Mouse (Mus musculus) kidney, postnatal 36 days (tissue): ENCODE data around the gene Hoxc11.

ENCODE experiments used
- DNase-seq, 2 experiments: peaks; one replicate each; pipeline ENCODE4 v3.0.0; 2021 to 2022; ENCODE audit warnings: mixed read lengths in 2 of 2

Hoxc11 gene

DNA sequence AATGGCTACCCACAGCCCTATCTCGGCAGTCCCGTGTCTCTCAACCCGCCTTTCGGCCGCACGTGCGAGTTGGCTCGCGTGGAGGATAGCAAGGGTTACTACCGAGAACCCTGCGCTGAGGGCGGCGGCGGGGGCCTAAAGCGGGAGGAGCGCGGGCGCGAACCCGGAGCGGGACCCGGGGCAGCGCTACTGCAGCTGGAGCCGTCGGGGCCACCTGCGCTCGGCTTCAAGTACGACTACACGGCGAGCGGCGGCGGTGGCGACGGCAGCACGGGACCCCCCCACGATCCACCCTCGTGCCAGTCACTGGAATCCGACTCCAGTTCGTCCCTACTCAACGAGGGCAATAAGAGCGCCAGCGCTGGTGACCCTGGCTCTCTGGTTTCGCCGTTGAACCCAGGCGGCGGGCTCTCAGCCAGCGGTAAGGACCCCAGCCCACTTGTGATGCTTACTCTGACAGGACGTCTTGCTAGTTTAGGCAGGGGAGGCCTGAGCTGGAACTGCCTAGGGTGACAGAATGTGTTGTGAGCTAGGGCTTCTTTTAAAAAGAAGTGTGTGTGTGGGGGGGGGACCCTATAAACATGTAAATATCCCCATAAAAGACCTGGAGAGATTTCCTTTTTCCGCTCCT is 17.1 kb upstream of the Hoxc11 start:
- DNase-seq = no peak

DNA sequence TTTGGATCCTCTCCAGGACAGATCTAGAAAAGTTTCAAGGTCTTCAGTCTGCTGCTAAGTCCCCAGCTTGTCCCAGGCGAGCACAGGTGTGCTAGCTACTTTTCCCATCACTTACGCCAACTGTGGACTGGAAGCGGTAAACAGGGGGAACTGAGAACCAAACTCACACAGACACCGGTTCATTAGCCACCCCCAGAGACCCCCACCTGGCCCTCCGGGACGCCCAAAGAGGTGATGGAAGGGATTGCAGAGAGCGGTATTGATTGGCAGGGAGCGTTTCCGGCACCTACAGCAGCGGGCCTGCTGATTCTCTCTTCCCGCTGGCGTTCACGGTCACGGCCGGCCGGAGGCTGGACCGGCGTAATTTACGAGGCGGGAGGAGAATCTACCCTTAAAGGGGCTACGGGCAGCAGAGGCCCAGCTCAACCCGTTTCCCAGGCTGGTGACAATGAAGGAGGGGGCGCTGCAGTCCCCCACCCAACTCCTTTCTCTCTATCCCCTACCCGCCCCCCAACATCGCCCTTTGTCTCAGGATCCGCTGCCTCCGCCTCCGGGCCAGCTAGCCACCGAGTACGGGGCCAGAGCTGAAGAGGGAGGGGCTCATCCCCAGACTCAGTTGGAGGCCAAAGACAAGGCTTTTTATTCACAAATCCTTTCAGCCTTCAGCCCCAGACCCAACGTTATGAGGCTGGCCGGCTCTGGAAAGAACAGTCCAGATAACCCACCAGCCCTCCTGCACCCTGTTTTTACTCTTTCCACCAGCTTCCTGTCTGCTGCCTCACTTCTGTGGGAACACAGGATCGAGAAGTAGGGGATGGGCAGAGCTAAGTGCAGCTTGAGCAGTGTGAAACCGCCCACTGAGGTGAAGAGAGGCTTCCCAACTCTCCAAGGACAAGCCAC is 14.7 kb upstream of the Hoxc11 start:
- no peak for DNase-seq

DNA sequence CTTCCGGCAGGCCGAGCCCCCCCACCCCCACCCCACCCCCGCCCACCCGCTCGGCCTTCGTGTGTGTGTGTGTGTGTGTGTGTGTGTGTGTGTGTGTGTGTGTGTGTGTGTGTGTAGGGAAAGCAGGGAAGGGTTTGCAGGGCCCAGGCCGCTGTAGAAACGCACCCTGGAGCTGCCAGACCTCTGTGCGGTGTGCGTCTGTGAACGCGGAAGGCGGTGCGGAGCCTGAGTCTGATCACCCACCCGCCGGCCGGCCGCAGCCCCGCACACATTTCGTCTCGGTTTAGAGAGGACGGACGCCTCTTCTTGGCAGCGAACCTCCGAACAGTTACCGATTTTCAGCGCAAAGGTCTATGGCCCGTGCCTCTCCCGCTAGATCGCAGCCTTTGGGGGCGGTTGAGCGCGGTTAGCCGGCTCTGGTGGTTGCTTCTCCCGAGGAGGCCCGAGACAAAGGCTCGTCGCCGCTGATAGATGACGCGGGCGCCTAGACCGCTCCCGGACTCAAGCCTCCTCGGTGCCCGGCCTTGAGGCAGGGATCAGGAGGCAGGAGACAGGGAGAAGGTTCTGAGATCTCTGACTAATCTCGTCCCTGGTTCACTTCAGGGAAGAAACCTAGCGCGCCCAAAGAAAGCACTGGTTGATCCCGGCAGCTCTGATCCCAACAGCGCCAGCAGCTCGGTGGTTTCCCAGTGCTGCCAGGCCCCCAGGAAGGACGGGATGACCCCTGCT is 11.3 kb upstream of the Hoxc11 start:
- DNase-seq = peak in 1 of 2 experiments; percentile 57

DNA sequence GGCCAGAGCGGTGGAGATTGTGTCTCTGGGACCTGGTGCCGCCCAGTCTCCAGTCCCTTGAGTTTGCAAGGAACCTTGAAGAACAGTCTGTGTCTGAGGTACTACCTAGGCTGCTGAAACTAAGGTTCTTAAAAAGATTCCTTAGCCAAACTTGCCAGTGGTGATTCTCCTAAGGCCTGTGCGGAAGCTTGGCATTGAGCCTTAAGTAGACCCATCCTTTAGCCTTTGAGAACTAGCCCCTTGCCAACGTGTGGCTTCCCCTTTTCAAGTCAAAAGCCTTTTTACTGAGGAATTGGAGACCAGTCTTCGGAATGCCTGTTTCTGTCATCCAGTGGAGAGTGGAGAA is 10.8 kb upstream of the Hoxc11 start:
- DNase-seq = no peak

GRCm38 (mm10) chr15:102945185-102946077 is 8.8 kb upstream of the Hoxc11 start:
- DNase-seq = no peak

GRCm38 (mm10) chr15:102947276-102947675 is 7.0 kb upstream of the Hoxc11 start:
- no peak for DNase-seq

DNA sequence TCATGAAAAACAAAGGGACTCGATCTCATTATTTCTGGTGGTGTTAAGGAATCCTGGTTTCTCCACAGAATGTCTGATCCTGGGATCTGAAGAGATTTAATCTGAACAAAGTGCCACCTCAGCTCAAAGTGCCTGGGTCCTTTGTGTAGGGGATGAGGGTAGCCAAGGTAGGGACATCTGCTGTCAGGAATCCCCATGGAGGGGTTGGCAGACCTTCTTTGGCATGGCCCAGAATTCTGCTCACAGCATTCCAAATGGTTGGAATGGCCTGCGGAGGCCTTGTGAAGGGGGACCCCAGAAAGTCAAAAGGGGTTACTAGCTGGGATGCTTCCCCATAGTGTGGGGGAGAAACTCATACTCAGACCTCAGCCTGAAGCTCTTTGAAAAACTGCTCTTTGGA is 5.4 kb upstream of the Hoxc11 start:
- no peak for DNase-seq

DNA sequence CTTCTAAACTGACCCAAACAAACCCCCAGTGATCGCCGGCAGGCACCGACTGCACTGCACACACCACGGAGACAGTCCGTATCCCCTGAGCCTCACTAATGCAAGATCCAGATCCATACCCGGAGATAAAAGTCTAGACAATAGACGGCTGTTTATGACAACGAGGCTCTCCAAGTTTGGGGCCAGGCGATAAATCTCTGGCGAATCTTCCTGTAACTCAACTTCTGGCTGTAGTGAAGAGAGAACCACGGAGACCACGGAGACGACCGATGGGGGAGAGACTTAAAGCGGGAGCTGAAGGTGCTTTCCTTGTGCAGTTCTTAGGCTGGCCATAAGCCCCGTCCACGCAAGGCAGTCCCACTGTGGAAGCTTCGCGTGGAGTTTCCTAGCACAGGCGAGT is 4.5 kb upstream of the Hoxc11 start:
- no peak for DNase-seq

- no peak for DNase-seq
Observed at GRCm38 (mm10) chr15:102950877-102951276, 3.4 kb upstream of the Hoxc11 start.

- DNase-seq = no peak
Observed at GRCm38 (mm10) chr15:102953561-102953960, 666 bp upstream of the Hoxc11 start.

DNA sequence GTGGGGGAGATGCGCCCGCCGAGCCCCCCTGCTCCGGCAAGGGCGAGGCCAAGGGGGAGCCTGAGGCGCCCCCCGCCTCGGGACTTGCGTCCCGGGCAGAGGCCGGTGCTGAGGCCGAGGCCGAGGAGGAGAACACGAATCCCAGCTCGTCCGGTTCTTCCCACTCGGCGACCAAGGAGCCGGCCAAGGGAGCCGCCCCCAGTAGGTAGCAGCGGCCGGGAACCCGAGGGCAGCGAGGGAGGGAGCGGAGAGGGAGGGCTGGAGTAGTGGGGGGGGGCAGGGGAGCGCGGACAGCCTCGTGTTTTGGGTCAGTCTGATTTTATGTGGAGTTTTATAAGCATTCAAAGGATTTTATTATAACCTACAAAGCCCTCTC is 768 bp downstream of the Hoxc11 start:
- peak in 1 of 2 experiments; percentile 52 for DNase-seq

DNA sequence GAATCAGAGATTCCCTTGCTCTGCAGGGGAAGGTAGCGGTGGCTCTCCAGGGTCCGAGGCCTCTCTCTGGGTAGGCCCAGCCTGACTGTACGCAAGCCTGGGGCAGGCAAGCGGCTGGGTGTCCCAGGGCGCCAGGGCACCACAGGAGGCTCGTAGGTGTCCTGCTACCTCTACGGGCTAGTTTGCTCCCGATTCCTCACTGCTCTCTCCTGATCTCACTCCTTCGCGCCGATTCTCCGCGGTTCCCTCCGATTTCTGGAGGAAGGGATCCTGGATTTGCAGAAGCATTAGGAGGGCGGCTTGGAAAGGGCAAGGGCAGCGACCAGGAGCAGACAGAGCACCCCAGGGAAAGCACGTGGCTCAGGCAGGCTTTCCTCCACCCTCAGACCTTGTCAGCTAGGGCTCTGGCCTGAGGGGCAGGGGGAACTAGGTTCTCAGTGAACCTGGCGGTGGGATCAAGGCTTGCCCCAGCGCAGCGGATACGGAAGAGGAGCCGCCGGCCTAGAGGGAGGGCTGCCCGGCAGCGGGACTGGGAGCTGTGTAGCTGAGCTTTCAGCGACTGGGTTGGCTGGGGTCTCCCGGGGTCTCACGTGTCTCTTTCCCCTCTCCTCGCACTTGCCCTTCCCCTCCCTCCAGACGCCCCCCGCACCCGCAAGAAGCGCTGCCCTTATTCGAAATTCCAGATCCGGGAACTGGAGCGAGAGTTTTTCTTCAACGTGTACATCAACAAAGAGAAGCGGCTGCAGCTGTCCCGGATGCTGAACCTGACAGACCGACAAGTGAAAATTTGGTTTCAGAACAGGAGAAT is 1.8 kb downstream of the Hoxc11 start:
- peak in 1 of 2 experiments; percentile 45 for DNase-seq

DNA sequence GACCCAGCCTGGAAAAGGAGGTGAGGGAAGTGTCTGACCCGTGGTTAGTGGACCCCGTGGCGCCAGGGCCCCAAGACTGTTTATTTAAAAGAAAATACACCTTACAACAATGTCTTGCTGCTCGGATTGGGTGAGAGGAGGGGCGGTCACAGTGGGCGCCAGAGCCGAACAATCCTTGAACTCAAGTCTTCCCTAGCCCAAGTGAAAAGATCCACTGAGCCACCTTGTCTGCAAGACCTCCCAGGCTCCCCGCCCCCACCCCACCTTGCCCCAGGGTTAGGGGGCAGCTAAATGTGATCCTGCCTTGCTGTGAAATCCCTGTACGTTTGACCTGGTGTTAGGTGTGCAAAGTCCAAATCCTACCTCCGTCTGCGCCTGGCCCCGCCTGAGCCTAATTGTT is 2.7 kb downstream of the Hoxc11 start:
- no peak for DNase-seq

DNA sequence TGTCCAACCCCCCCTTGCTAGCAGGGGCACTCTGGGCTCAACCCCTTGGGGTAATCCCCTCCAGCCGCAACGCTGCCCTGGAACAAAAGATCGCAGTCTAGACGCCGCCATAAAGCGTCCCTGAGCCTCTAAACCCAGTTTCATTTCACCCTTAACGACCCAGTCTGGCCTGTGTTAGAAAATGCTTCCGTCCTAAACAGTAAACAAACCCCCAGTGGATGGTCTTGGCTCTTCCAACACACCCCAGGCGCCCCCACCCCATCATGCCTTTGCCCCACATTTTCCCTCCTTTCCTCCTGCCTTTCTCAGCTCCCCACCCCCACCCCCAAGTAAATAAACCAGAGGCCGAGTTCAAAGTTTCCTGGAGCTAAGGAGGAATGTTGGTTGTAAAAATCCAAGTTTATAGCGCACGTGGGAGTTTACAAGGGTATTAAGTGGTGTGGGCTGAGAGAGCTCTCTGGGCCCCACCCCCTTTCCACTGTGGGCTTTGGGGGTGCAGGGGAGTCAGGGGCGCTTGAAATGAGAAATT is 5.5 kb downstream of the Hoxc11 start:
- no peak for DNase-seq

- peak in 1 of 2 experiments; percentile 53 for DNase-seq
Observed at GRCm38 (mm10) chr15:102961728-102962127, 7.5 kb downstream of the Hoxc11 start.

- DNase-seq = peak in 1 of 2 experiments; percentile 42
Observed at GRCm38 (mm10) chr15:102962492-102962891, 8.3 kb downstream of the Hoxc11 start.

- peak in 1 of 2 experiments; percentile 42 for DNase-seq
Observed at GRCm38 (mm10) chr15:102963259-102963658, 9.0 kb downstream of the Hoxc11 start.

GRCm38 (mm10) chr15:102963671-102964640 is 9.7 kb downstream of the Hoxc11 start:
- DNase-seq = peak; percentile 78 to 80

- no peak for DNase-seq
Observed at GRCm38 (mm10) chr15:102965003-102965891, 11.0 kb downstream of the Hoxc11 start.
